Mouse (Mus musculus) midbrain, embryonic 12.5 days (tissue): Measurements from ENCODE around the gene Camta1. TPM values are rescaled to one million over a fixed set of nuclear protein-coding genes. Genes with fewer than 3 reads are reported as not detected.

Source experiments
- ATAC-seq: fragments of 200-750 bp; cut with Nextera tagmentation; 2 replicates; pipeline ENCODE4 v1.8.0; 2017; ENCODE audit warnings: low read depth, moderate TSS enrichment, moderate library complexity; ENCODE audit not compliant: low FRiP score
- H3K27ac ChIP-seq: fragments of 300-500 bp; sonication (generic); replicated peaks from 2 replicates; pipeline ENCODE4 v1.5.1; 2016; ENCODE audit warnings: mild to moderate bottlenecking
- H3K27me3 ChIP-seq: fragments of 300-500 bp; sonication (generic); 2 replicates; pipeline ENCODE4 v1.6.1; 2016; ENCODE audit warnings: mild to moderate bottlenecking
- H3K36me3 ChIP-seq: fragments of 300-500 bp; sonication (generic); 2 replicates; pipeline ENCODE4 v1.6.1; 2016
- H3K4me1 ChIP-seq: fragments of 300-500 bp; sonication (generic); 2 replicates; pipeline ENCODE4 v1.6.1; 2016
- H3K4me2 ChIP-seq: fragments of 300-500 bp; sonication (generic); replicated peaks from 2 replicates; pipeline ENCODE4 v1.6.1; 2016; ENCODE audit warnings: mild to moderate bottlenecking, moderate library complexity
- H3K4me3 ChIP-seq: fragments of 300-500 bp; sonication (generic); 2 replicates; pipeline ENCODE4 v1.5.1; 2016; ENCODE audit warnings: mild to moderate bottlenecking
- H3K9ac ChIP-seq: fragments of 300-500 bp; sonication (generic); replicated peaks from 2 replicates; pipeline ENCODE4 v1.6.1; 2016; ENCODE audit warnings: mild to moderate bottlenecking, moderate library complexity
- H3K9me3 ChIP-seq: fragments of 300-500 bp; sonication (generic); 2 replicates; pipeline ENCODE4 v1.6.1; 2016; ENCODE audit warnings: mild to moderate bottlenecking
- WGBS: fragments of 180-500 bp; shearing (Covaris S2); methylation state at CpG from one replicate; pipeline ENCODE4 v1.1.7; 2016; 5-methylcytosine and 5-hydroxymethylcytosine counted together
- polyA plus RNA-seq: library from polyadenylated mRNA; unstranded; fragments of >200 nt; fragmentation: Nextera tagmentation; extraction: Ambion mirVana; gene quantifications from 2 replicates; pipeline ENCODE4 v1.2.1, GENCODE M21; 2016

Gene Camta1
- polyA plus RNA-seq, 1 experiment from 2014 or later: 135 TPM

DNA sequence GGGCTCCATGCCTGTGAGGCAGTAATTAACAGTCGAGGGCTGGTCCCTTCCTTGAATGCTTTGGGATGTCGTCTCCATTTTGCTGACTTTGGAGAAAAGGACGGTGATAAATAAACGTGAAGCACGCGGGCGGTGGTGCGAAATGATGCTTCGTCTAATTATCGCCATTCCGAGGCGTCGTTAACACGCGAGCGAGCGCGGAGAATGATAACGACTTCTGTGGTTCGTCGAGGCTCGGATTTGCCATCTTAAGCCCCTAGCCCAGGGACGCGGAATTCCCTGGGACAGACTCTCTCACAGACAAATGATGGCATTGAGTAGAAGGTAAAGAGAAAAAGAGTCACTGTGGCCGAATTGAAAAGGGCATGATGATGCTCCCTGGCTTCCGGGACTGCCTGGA is 485.4 kb downstream of the Camta1 start:
- Histone ChIP-seq H3K36me3 (no peaks in the 10 kb centered on the region), H3K27me3 (peaks cover 6% of the 10 kb centered on the region; the same call in 1 of the 2 replicates), H3K27ac (no peak overlapping the region), H3K9ac (no peak overlapping the region), H3K4me1 (no peaks in the 10 kb centered on the region; the same call in 1 of the 2 replicates), H3K9me3 (no peaks in the 10 kb centered on the region), H3K4me3 (no peak overlapping the region), H3K4me2 (no peak overlapping the region)
- 64% methylated on average over 26 of the region's 26 CpGs for WGBS
- no peak for ATAC-seq

GRCm38 (mm10) chr4:151372855-151373566 is 488.7 kb downstream of the Camta1 start:
- ATAC-seq: no peak
- Histone ChIP-seq H3K36me3 (no peaks in the 10 kb centered on the region), H3K9ac (no peak overlapping the region), H3K4me3 (no peak overlapping the region), H3K27me3 (peaks cover 6% of the 10 kb centered on the region; the same call in 1 of the 2 replicates), H3K27ac (no peak overlapping the region), H3K4me1 (no peaks in the 10 kb centered on the region; the same call in 1 of the 2 replicates), H3K4me2 (no peak overlapping the region), H3K9me3 (no peaks in the 10 kb centered on the region)
- WGBS: 71% methylated on average over 11 of the region's 12 CpGs

- no peak overlapping the region for H3K27ac ChIP-seq
- peaks cover 2% of the 10 kb centered on the region; the same call in 1 of the 2 replicates for H3K4me1 ChIP-seq
- H3K4me2 ChIP-seq: no peak overlapping the region
- H3K4me3 ChIP-seq: no peak overlapping the region
- no peaks in the 10 kb centered on the region for H3K9me3 ChIP-seq
- no peaks in the 10 kb centered on the region; the same call in 1 of the 2 replicates for H3K27me3 ChIP-seq
- 56% methylated on average over 14 of the region's 14 CpGs for WGBS
- ATAC-seq: no peak
- H3K36me3 ChIP-seq: no peaks in the 10 kb centered on the region
- H3K9ac ChIP-seq: no peak overlapping the region
Measured at GRCm38 (mm10) chr4:151366941-151367545, 494.6 kb downstream of the Camta1 start.

- ATAC-seq: no peak
- H3K27ac ChIP-seq: peak overlapping the region; percentile 64
- H3K9ac ChIP-seq: no peak overlapping the region
- 68% methylated on average over 20 of the region's 20 CpGs for WGBS
- H3K36me3 ChIP-seq: no peaks in the 10 kb centered on the region
- no peak overlapping the region for H3K4me3 ChIP-seq
- peaks cover 16% of the 10 kb centered on the region for H3K4me1 ChIP-seq
- H3K9me3 ChIP-seq: no peaks in the 10 kb centered on the region
- no peaks in the 10 kb centered on the region for H3K27me3 ChIP-seq
- no peak overlapping the region for H3K4me2 ChIP-seq
Measured at GRCm38 (mm10) chr4:151360976-151361673, 500.6 kb downstream of the Camta1 start.

- H3K27me3 ChIP-seq: peaks cover 4% of the 10 kb centered on the region; the same call in 1 of the 2 replicates
- no peak for ATAC-seq
- H3K9me3 ChIP-seq: no peaks in the 10 kb centered on the region
- H3K9ac ChIP-seq: no peak overlapping the region
- H3K27ac ChIP-seq: no peak overlapping the region
- peaks cover 22% of the 10 kb centered on the region for H3K4me1 ChIP-seq
- H3K4me2 ChIP-seq: no peak overlapping the region
- no peak overlapping the region for H3K4me3 ChIP-seq
- no peaks in the 10 kb centered on the region for H3K36me3 ChIP-seq
- WGBS: 75% methylated on average over 12 of the region's 12 CpGs
Measured at GRCm38 (mm10) chr4:151355505-151355904, 506.2 kb downstream of the Camta1 start.

- Histone ChIP-seq H3K9ac (no peak overlapping the region), H3K36me3 (no peaks in the 10 kb centered on the region), H3K4me3 (no peak overlapping the region), H3K27ac (no peak overlapping the region), H3K27me3 (peaks cover 4% of the 10 kb centered on the region; the same call in 1 of the 2 replicates), H3K4me1 (peaks cover 22% of the 10 kb centered on the region), H3K9me3 (no peaks in the 10 kb centered on the region), H3K4me2 (no peak overlapping the region)
- ATAC-seq: no peak
- 74% methylated on average over 2 of the region's 2 CpGs for WGBS
Measured at GRCm38 (mm10) chr4:151352791-151353190, 508.9 kb downstream of the Camta1 start.

- Histone ChIP-seq H3K9ac (no peak overlapping the region), H3K9me3 (no peaks in the 10 kb centered on the region), H3K27me3 (peaks cover 4% of the 10 kb centered on the region; the same call in 1 of the 2 replicates), H3K36me3 (no peaks in the 10 kb centered on the region), H3K4me2 (no peak overlapping the region), H3K27ac (no peak overlapping the region), H3K4me3 (no peak overlapping the region), H3K4me1 (peaks cover 22% of the 10 kb centered on the region)
- WGBS: 82% methylated on average over 4 of the region's 4 CpGs
- no peak for ATAC-seq
Measured at GRCm38 (mm10) chr4:151352249-151352648, 509.4 kb downstream of the Camta1 start.

- 61% methylated on average over 12 of the region's 12 CpGs for WGBS
- no peak overlapping the region for H3K27ac ChIP-seq
- H3K4me3 ChIP-seq: no peak overlapping the region
- ATAC-seq: no peak
- H3K36me3 ChIP-seq: no peaks in the 10 kb centered on the region
- peaks cover 22% of the 10 kb centered on the region for H3K4me1 ChIP-seq
- no peak overlapping the region for H3K9ac ChIP-seq
- peaks cover 4% of the 10 kb centered on the region; the same call in 1 of the 2 replicates for H3K27me3 ChIP-seq
- H3K9me3 ChIP-seq: no peaks in the 10 kb centered on the region
- H3K4me2 ChIP-seq: no peak overlapping the region
Measured at GRCm38 (mm10) chr4:151351757-151352156, 509.9 kb downstream of the Camta1 start.

DNA sequence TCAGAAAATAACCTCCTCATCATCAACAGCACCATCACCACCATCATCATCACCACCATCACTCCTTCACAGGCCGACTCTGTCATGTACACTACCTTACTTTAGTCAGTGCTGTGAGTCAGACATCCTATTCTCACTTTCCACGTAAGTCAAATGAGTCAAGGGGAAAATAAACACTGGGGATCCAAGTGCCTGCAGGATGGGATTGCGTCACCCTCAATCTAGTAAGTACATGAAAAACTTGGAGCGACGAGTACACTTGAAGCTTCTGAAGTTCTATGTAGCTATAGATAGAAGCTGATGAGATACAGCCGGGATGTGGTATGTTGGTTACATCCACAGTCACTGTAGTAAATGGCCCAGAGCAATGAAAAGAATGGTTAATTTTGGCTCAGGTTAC is 514.1 kb downstream of the Camta1 start:
- Histone ChIP-seq H3K9ac (no peak overlapping the region), H3K4me1 (no peaks in the 10 kb centered on the region), H3K27me3 (no peaks in the 10 kb centered on the region), H3K4me2 (no peak overlapping the region), H3K36me3 (no peaks in the 10 kb centered on the region), H3K9me3 (no peaks in the 10 kb centered on the region), H3K4me3 (no peak overlapping the region), H3K27ac (no peak overlapping the region)
- no peak for ATAC-seq
- WGBS: 93% methylated on average over 6 of the region's 6 CpGs

DNA sequence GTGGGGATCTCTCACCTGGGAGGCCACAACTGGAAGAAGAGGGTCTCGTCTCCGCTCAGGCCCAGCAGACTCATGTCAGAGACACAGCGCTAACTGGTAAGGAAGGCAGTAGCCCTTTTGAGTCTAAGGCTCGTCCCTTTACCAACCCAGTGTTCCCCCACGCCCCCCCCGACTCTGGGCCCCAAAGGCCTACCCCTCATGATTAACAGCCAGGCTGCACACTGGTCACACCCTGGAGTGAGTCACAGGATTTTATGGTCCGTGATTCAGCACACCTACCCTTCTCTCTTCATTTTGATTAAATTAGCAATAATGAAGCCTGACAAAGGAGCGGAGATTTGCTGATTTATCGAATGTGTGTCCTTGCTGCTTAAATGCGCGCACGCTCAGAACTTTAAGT is 515.0 kb downstream of the Camta1 start:
- H3K27me3 ChIP-seq: no peaks in the 10 kb centered on the region
- no peak overlapping the region for H3K27ac ChIP-seq
- no peak overlapping the region for H3K4me2 ChIP-seq
- H3K9me3 ChIP-seq: no peaks in the 10 kb centered on the region
- no peaks in the 10 kb centered on the region for H3K4me1 ChIP-seq
- H3K9ac ChIP-seq: no peak overlapping the region
- WGBS: 86% methylated on average over 12 of the region's 12 CpGs
- no peak overlapping the region for H3K4me3 ChIP-seq
- no peaks in the 10 kb centered on the region for H3K36me3 ChIP-seq
- no peak for ATAC-seq

DNA sequence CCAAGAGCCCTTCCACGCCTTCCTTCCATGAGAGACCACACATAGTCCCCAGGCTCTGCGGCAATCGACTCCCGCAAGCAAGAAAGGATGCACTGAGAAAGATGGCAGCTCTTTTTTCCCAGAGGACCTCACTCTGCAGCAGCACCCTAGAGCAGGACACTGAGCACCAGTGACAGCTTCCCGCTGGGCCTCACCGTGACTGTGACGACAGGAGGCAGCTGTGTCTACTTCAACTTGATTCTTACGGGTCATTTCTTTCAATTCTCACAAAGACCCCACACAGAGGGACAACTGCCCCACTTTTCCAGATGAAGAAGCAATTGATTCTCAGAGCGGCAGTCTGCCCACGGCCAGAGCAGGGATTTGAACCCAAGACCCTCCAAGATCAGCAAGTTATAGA is 516.9 kb downstream of the Camta1 start:
- H3K36me3 ChIP-seq: no peaks in the 10 kb centered on the region
- H3K4me3 ChIP-seq: no peak overlapping the region
- WGBS: 56% methylated on average over 10 of the region's 10 CpGs
- no peak overlapping the region for H3K4me2 ChIP-seq
- no peaks in the 10 kb centered on the region for H3K4me1 ChIP-seq
- H3K27me3 ChIP-seq: no peaks in the 10 kb centered on the region
- H3K9me3 ChIP-seq: no peaks in the 10 kb centered on the region
- H3K9ac ChIP-seq: no peak overlapping the region
- H3K27ac ChIP-seq: no peak overlapping the region
- ATAC-seq: no peak

GRCm38 (mm10) chr4:151339421-151339820 is 522.3 kb downstream of the Camta1 start:
- H3K9ac ChIP-seq: no peak overlapping the region
- H3K4me1 ChIP-seq: peaks cover 11% of the 10 kb centered on the region; the same call in 1 of the 2 replicates
- 86% methylated on average over 7 of the region's 7 CpGs for WGBS
- no peak overlapping the region for H3K4me2 ChIP-seq
- no peaks in the 10 kb centered on the region for H3K36me3 ChIP-seq
- no peak overlapping the region for H3K4me3 ChIP-seq
- no peak overlapping the region for H3K27ac ChIP-seq
- no peak for ATAC-seq
- H3K9me3 ChIP-seq: no peaks in the 10 kb centered on the region
- peaks cover 4% of the 10 kb centered on the region for H3K27me3 ChIP-seq
